Mouse (Mus musculus): ENCODE results near the gene Defb23.
A peak's percentile ranks its signal among the peaks of the same experiment; 100 is the strongest.
"Not testable (repeated sequence)": the region's sequence is repeated elsewhere in the genome, so short reads cannot be mapped to it uniquely, and the experiment has no call there.

Gene Defb23

GRCm38 (mm10) chr2:152436983-152437860, 27.2 kb downstream of the Defb23 start:
- peak; percentile 89 for DNase-seq (ENCODE audit: low spot score)

GRCm38 (mm10) chr2:152436405-152436901, 28.0 kb downstream of the Defb23 start:
- no peak for DNase-seq (ENCODE audit: low spot score)

DNA sequence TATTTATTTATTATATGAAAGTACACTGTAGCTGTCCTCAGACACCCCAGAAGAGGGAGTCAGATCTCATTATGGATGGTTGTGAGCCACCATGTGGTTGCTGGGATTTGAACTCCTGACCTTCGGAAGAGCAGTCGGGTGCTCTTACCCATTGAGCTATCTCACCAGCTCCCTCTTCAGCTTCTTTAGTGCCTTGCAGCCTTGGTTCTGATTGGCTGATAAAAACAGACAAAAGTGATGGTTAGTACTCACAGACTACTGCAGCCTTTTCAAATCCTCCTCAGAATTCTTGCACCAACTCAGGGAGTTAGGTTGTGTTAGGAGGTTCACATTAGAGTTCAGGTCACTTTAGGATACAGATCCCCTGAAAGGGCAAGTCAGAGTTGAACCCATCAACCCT, 35.9 kb downstream of the Defb23 start:
- not testable (repeated sequence) for DNase-seq (ENCODE audit: low spot score)

GRCm38 (mm10) chr2:152427493-152427892, 36.9 kb downstream of the Defb23 start:
- no peak for DNase-seq (ENCODE audit: low spot score)

DNA sequence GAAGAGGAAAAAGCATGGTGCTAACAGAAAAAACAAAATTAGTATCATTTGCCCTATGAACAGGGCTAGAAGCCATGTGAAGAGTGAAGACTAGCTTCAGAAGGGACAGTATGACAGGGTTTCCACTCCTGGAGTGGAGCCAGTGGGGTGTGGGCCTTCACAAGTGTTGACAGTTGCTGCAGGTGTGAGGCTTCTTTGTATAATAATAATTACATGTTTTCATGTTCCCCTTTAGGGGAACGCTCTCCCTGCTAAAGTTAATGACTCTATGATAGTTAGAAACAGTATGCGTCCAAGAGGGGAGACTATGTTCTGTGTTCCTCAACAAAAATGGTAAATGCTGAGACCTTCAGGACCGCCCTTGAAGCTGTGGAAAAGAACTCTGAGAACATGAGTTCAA, 48.6 kb downstream of the Defb23 start:
- DNase-seq (ENCODE audit: low spot score), result no peak

GRCm38 (mm10) chr2:152415287-152415686, 49.1 kb downstream of the Defb23 start, which contains the start of gene 6820408C15Rik:
Gene 6820408C15Rik (plus strand): TSS chr2:152415587.
- no peak for DNase-seq (ENCODE audit: low spot score)

GRCm38 (mm10) chr2:152414591-152415165, 49.7 kb downstream of the Defb23 start, which contains the start of gene Zcchc3:
Gene Zcchc3 (minus strand): TSS chr2:152415027.
- peak; percentile 76 for DNase-seq (ENCODE audit: low spot score)

GRCm38 (mm10) chr2:152413765-152414584, 50.4 kb downstream of the Defb23 start:
- peak; percentile 30 for DNase-seq (ENCODE audit: low spot score)

GRCm38 (mm10) chr2:152413158-152413764, 51.2 kb downstream of the Defb23 start:
- no peak for DNase-seq (ENCODE audit: low spot score)

DNA sequence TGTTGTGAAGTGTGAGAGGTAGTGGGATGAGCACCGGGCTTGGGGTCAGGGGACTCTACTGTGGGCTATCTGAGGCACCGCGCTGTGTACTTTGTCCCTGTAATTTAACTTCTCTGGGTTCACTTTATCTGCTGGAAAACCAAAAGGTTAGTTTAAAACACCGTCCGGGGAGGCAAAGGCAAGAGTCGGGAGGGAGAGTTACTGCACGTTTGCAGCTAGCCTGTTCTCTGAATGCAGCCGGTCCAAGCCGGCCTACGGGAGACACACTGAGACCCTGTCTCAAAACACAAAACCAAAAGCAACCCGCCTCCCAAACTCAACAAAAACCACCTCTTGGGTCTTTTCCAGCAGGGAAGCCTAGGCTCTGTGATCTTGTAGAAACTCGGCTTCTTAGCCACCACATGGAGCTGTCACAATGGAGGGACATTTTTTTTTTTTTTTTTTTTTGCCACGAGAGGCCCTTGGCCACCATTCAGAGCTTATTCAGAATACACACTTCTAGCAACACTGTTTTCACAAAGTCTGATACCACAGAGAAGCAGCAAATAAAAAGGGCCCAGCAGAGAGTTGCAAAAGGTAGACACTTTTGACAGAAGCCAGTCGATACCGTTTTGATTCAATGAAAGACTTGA, 51.8 kb downstream of the Defb23 start:
- no peak for DNase-seq (ENCODE audit: low spot score)

GRCm38 (mm10) chr2:152411471-152411870, 52.9 kb downstream of the Defb23 start:
- no peak for DNase-seq (ENCODE audit: low spot score)

GRCm38 (mm10) chr2:152410971-152411371, 53.4 kb downstream of the Defb23 start:
- peak; percentile 47 for DNase-seq (ENCODE audit: low spot score)

DNA sequence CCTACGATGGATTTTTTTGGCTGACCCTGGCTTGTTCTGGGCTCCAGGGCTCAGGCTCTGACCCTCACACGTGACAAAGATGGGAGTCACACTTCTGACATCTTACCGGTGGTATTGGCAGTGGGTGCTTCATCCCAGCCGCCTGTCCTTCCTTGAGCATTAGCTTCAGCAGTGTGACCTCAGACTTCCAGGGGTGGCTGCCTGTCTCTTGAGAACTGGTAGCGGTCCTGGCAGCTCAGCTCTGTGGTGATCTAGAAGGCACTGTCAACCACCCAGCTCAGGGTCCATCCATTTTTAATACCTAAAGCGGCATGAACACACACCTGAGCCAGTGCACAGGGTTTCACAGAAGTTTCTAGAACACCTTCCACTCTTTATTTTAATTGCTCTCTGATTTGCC, 54.6 kb downstream of the Defb23 start:
- no peak for DNase-seq (ENCODE audit: low spot score)

All from urinary bladder, postnatal 25 days (tissue).